Mouse (Mus musculus) stomach, postnatal 0 days (tissue): ENCODE data around the gene Fosl1.

Experiments used
- CTCF ChIP-seq: IDR thresholded peaks from 2 replicates; pipeline ENCODE4 v1.5.1; 2016; ENCODE audit warnings: antibody characterized with exemption, low read depth, mild to moderate bottlenecking, moderate library complexity
- EP300 ChIP-seq: optimal IDR thresholded peaks from 2 replicates; pipeline ENCODE3; 2016; ENCODE audit warnings: antibody characterized with exemption

DNA sequence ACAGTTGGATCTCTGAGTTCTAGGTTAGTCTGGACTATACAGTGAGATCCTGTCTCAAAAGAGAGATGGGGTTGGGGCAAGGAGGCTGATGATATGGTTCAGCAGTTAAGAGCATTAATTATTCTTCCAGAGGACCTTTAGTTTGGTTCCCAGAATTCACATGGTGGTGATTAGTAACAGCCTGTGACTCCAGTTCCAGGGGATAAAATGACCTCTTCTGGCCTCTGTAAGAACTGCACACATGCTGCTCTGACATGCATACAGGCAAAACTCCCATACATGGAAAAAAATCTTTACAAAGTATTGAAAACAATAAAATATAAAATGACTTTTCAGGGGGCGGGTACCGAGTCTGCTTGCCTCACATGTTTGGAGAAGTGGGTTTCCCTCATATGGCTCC is 19.3 kb upstream of the Fosl1 start:
- no peak for TF ChIP-seq EP300
- TF ChIP-seq CTCF, result peak; percentile 73
